Mouse (Mus musculus) CH12.LX (cell line): ENCODE measurements around the gene Cinp.

Source experiments
- CTCF ChIP-seq, 2 experiments: IDR thresholded peaks in 1 of 2; conservative IDR thresholded peaks in 1 of 2; 2 replicates each; pipeline ENCODE4 v1.5.1; 2011 to 2012; ENCODE audit warnings: low read depth in 2 of 2, low read length in 2 of 2, improper control_type of control experiment in 1 of 2, inconsistent platforms in 1 of 2, mild to moderate bottlenecking in 1 of 2, moderate library complexity in 1 of 2
- E2F4 ChIP-seq: IDR thresholded peaks from 2 replicates; pipeline ENCODE4 v1.6.1; 2011; ENCODE audit warnings: low read depth, low read length, improper control_type of control experiment; ENCODE audit not compliant: insufficient replicate concordance
- EP300 ChIP-seq: IDR thresholded peaks from 2 replicates; pipeline ENCODE4 v1.6.1; 2011; ENCODE audit warnings: low read length, improper control_type of control experiment
- JUND ChIP-seq: conservative IDR thresholded peaks from 2 replicates; pipeline ENCODE4 v1.6.1; 2011; ENCODE audit warnings: low read depth, low read length, improper control_type of control experiment
- POLR2A ChIP-seq: IDR thresholded peaks from 2 replicates; pipeline ENCODE4 v1.6.1; 2011; ENCODE audit warnings: low read depth, mild to moderate bottlenecking, improper control_type of control experiment, low read length
- POLR2AphosphoS2 ChIP-seq: IDR thresholded peaks from 2 replicates; pipeline ENCODE4 v1.6.1; 2011; ENCODE audit warnings: low read depth, low read length, improper control_type of control experiment
- TCF12 ChIP-seq: IDR thresholded peaks from 2 replicates; pipeline ENCODE4 v1.6.1; 2014; ENCODE audit warnings: low read depth, mild to moderate bottlenecking, inconsistent platforms, low read length, improper control_type of control experiment
- ZKSCAN1 ChIP-seq: IDR thresholded peaks from 2 replicates; pipeline ENCODE4 v1.6.1; 2012; ENCODE audit warnings: low read depth, inconsistent platforms, low read length, improper control_type of control experiment, borderline replicate concordance
- ZNF384 ChIP-seq: IDR thresholded peaks from 2 replicates; pipeline ENCODE4 v1.6.1; 2012; ENCODE audit warnings: low read depth, low read length, improper control_type of control experiment, inconsistent platforms

- no peak for TF ChIP-seq ZNF384
- TF ChIP-seq POLR2AphosphoS2, result no peak
- TF ChIP-seq POLR2A, result peak; percentile 67
- no peak for TF ChIP-seq ZKSCAN1
- no peak for TF ChIP-seq EP300
- no peak for TF ChIP-seq E2F4
- no peak; a peak in 1 of 4 replicates for TF ChIP-seq CTCF (conservative IDR thresholded peaks at IDR 0.05 in 1 of 2, IDR thresholded peaks at IDR 0.05 in 1 of 2; ENCODE audit: low read depth in 2 of 2, low read length in 2 of 2)
- TF ChIP-seq JUND, result no peak
- TF ChIP-seq TCF12, result peak; percentile 65
These were observed 38.7 kb downstream of the Cinp start, which contains the start of gene Zfp839 for GRCm38 (mm10) chr12:110850010-110850928.
